Mouse (Mus musculus) left cerebral cortex, postnatal 10 days (tissue): ENCODE results near the gene Lsamp. TPM values are rescaled to one million over a fixed set of nuclear protein-coding genes. Genes with fewer than 3 reads are reported as not detected.

ENCODE experiments used
- DNase-seq, 2 experiments: peaks; one replicate each; pipeline ENCODE4 v3.0.0; 2021 to 2022; ENCODE audit warnings: low spot score in 2 of 2, mixed read lengths in 1 of 2; ENCODE audit errors: extremely low spot score in 1 of 2
- intact Hi-C: fragments of 180-260 bp; cut with DNase I; formaldehyde crosslinking; loops from one replicate; pipeline ENCODE4 v1.15.1; 2025
- microRNA-seq: library from miRNA; unstranded; fragments of <30 nt; microRNA quantifications from one replicate; pipeline ENCODE4 v1.2.0, GENCODE M21; 2022
- total RNA-seq, 2 experiments: library from RNA; stranded (reverse); gene quantifications; 2 replicates each; pipeline ENCODE4 v1.2.3; 2021

Gene Lsamp
- total RNA-seq, 2 experiments from 2014 or later: 298 to 324 TPM

- intact Hi-C loops: no loop called here
- DNase-seq: no peak
These were observed 2163.0 kb downstream of the Lsamp start for GRCm38 (mm10) chr16:42147164-42147563.

DNA sequence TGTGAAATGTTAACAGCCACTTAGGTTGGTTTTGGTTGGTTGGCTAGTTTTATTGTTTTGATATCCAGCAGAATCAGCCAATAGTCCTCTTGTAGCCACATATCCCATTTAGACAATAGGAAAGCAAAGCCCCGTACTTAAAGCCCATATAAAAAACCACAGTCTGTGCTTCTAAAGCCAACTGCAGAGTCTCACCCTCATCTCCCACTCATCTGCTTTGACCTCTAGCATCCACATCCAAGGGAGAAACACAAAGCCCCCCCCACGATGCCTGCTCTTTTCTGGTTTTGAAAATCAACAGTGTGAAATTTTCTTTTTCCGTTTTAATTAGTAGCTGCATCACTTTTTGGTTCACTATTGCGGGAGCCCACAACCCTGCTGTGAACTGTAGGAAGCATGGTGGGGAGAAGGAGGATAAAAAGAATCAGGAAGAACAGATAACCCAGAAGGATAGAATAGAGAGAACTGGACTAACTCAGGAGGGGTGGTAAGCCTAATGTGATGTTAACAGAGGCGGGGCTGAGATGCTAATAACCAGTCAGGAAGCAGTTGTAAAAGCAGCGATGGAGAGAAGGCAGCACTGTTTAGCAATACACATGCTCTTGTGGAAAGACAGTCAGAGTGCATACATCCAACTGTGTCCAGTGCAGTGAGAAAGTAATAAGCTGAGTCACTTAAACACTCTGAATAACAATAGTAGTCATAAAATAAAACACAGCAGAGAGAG, 2165.2 kb downstream of the Lsamp start:
- intact Hi-C loops: no loop called here
- no peak for DNase-seq

GRCm38 (mm10) chr16:42152640-42153039, 2168.5 kb downstream of the Lsamp start:
- no peak for DNase-seq
- intact Hi-C loops: no loop called here

DNA sequence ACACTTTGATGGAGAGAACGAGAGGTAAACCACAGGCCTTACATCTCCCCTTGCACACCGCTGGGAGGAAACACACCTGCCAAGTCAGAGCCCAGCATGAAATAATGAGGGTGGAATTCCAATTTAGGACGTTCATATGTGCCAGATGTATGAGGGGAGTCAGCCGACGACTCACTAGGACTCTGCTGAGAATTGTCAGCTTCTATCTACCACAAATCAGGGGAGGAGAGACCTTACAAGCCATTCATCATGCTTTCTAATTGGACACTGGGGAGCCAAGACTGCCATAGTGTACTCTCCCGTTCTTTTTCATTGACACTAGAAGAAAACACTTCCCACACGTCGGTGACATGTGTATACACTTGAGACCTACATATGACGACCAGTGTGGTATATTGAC, 2173.7 kb downstream of the Lsamp start:
- intact Hi-C loops: no loop called here

DNA sequence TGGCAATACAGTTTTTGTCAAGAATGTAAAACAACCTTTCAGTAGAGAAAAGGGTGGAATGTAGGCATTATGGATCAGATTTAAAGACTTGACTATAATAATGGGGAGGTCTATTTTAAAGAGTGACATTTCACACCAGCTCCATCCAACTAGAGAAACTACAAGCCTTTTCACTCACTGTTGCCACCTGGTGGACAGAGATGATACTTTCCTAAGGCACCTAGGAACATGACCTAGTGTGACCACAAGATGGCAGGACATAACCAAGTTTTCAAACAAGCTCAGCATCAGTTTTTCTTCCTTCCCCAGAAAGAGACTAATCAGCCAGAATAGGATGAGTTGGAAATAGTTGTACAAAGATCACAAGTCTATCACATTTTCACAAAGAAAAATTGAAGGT, 2180.8 kb downstream of the Lsamp start:
- intact Hi-C loops: no loop called here
- peak; percentile 67 to 85 for DNase-seq

More for the DNA sequence above, 2173.7 kb downstream of the Lsamp start:
- no peak for DNase-seq

- intact Hi-C loops: no loop called here
These were observed 2184.1 kb downstream of the Lsamp start for GRCm38 (mm10) chr16:42168292-42168691.

GRCm38 (mm10) chr16:42169447-42170140, 2185.4 kb downstream of the Lsamp start:
- DNase-seq: peak; percentile 65 to 75
- intact Hi-C loops: no loop called here

More at GRCm38 (mm10) chr16:42168292-42168691, 2184.1 kb downstream of the Lsamp start:
- DNase-seq: no peak

DNA sequence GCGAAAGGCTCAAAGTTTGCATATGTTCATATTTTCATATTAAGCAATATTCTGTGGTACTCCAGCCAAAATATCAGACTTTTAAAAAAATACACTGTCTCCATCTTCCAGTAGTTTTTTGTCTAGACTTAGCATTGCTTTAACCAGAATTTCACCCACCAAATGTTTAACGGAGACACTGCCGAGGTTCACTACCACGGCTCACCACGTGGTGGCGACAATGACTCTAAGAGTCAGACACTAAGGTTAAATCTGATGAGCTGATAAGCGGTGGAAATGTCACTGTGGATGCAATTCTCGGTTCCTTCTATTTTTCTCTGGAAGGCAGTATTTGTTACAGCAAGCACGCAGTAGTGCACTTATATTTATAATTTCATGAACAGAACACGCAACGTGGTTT, 2188.3 kb downstream of the Lsamp start:
- intact Hi-C loops: no loop called here
- peak; percentile 84 to 86 for DNase-seq

DNA sequence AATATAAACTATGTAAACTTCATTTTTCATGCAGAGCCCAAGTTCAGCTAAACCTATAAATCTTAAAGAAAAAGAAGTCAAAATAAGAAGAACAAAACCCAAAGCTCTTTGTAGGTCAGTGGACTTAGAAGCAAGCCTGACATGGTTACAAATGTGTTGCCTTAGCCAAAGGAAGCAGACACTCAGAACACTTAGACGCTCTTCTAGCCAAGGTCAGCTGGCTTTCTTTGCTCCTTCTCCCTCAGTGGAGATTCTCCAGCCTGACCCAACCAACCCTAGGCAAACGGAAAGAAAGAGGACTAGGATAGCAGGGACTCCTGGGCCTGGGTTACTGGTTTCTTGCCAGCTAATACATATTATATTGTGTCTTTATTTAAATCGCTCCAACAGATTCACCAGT, 2194.7 kb downstream of the Lsamp start:
- no peak for DNase-seq
- intact Hi-C loops: no loop called here

DNA sequence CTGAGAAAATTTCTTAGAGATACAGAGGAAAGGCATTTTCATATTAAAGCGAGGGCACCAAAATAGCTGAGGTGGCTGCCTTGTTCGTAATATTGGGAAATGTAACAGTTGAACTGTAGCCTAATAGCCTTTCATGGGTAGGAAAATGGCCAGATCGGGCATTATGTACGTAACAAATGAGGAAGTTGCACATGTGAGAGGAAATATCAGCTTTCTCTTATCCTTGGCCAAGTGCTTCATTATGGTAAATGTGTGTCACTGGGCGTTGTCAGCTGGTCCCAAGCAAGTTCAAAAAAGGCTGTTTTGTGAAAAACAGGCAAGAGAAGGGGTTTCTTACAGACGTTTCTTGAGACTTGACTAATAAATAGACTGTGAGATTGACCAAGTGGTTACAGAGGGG, 2195.9 kb downstream of the Lsamp start:
- intact Hi-C loops: no loop called here

GRCm38 (mm10) chr16:42180473-42180872, 2196.3 kb downstream of the Lsamp start:
- intact Hi-C loops: no loop called here
- DNase-seq: no peak

More for the DNA sequence above, 2195.9 kb downstream of the Lsamp start:
- DNase-seq: no peak

DNA sequence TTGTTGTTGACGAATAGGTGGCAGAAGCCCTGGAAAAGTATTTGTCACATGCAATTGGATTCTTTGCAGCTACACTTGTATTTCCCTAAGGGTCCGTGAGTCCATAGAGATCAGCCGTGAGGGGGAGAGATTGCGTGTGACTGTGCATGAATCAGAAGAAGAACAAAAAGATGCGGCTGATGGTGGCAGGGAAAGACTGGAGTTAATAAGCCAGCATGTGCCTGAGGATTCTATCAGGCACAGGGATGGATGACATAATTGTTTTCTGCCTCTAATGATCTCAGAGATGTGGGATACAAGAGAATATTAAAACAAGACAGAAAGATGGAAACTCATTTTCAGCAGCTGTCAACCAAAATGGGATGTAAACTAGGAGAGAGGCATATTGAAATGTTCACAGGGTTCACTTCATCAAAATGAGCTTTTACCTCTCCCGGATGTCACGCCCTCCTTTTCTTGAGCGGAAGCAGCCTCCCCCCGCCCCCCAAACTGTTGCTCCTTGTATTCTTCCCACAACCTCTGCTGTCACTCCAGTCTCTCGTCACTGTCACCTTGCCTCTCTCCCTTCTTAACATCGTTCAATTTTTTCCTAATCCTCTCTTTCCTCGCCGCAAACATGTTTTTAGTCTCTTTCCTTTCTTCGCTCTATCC, 2205.4 kb downstream of the Lsamp start:
- no peak for DNase-seq
- intact Hi-C loops: loop anchor here (5.0 to 10.0 kb wide), 3 partner anchors 145 to 723 kb away; no protein-coding TSS in a partner anchor

DNA sequence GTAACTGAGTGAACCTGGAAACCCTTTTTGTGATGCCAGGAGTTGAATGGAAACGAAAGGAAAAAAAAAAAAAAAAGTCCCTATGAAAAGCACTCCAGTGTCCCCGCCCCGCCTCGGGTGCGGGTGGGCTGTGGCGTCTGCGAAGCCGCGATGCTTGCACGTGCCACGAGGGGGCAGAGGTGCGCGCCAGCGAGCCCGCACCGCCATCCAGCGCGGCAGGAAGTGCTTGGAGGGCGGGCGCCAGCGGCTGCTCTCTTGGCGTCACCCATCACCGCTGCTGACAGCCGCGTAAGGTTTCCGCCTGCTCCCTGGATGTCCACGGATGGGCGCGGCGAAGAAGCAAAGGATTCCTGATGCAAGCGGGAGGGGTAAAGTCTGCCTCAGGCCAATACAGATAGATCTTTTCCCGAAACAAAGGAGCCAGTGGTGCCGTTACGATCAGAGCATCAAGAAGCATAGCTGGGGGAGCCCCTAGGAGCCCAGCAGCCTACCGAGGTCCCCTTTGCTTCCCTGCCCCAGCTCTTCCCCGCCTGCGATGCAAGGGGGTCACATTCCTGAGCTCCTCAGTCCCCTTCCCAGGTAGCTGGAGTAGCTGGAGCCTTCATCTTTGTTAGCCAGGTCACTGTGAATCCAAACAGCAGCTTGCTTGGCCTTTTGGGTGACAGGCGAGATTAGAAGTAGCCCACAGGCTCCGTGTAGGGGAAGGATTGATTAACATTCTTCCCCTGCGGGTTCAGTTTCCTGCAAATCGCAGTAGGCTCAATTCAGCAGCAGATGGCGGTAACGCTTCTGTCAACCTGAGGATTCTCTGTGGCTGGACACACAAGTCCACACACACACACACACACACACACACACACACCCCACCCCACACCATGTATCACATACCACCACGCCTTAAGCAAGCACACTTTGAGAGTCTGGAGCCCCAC, 2206.2 kb downstream of the Lsamp start:
- intact Hi-C loops: loop anchor here (5.0 to 10.0 kb wide), 2 partner anchors 144 to 592 kb away; no protein-coding TSS in a partner anchor
- peak; percentile 89 to 95 for DNase-seq

Small RNA genes within 50 kb of the gene (microRNA-seq; reads per million reads assigned to microRNA genes)
- not detected for gene Gm27887
- gene Gm47276: not detected
